In genomic region chr13:54447496-54448224, GRCm38 (mm10) we compare ENCODE assay signal across 8 mouse cellular contexts. TPM values are rescaled to one million over a fixed set of nuclear protein-coding genes. Genes with fewer than 3 reads are reported as not detected.
DNase-seq lines count a peak whose midpoint lies in the region; ATAC-seq and TF ChIP-seq lines count a peak whose summit lies in the region.

No protein-coding gene starts in this region.

- no peak overlapping the region for H3K27ac ChIP-seq in gastrocnemius, adult 2 months
- H3K27ac ChIP-seq in forebrain, embryonic 16.5 days (ENCODE audit: low read length), result no peak overlapping the region
- no peak overlapping the region; the same call in 1 of the 2 replicates for H3K27ac ChIP-seq in kidney, embryonic 15.5 days
- H3K27ac ChIP-seq in lung, embryonic 15.5 days, result peak overlapping the region; percentile 55

- CTCF ChIA-PET in Patski (lab: Charles Lee), result interaction anchor here (1.0 to 4.0 kb wide), 7 partner anchors 31 to 333 kb away, joined by 3 to 61 read pairs (median 5); no protein-coding TSS in a partner anchor

- no peaks in the 10 kb centered on the region for H3K9me3 ChIP-seq in forebrain, embryonic 16.5 days (ENCODE audit: control insufficient read depth, low read length)
- no peaks in the 10 kb centered on the region for H3K9me3 ChIP-seq in kidney, embryonic 15.5 days (replicated peaks)
- no peaks in the 10 kb centered on the region for H3K9me3 ChIP-seq in lung, embryonic 15.5 days

- in situ Hi-C loops in Patski (cut with MboI; ENCODE audit: low pct_unique_long_range_greater_than_20kb), result loop anchor here (5.0 to 25.0 kb wide), 4 partner anchors 200 to 635 kb away; no protein-coding TSS in a partner anchor

- intact Hi-C loops in gastrocnemius, adult 2 months (cut with DNase I), result loop anchor here (1.0 to 5.0 kb wide), 3 partner anchors 125 to 335 kb away; no protein-coding TSS in a partner anchor

- POLR2A ChIA-PET in Patski (lab: Charles Lee), result interaction anchor here (1.7 kb wide), 1 partner anchor 201 kb away, joined by 5 read pairs; no protein-coding TSS in a partner anchor

- no peaks in the 10 kb centered on the region for H3K36me3 ChIP-seq in forebrain, embryonic 16.5 days (ENCODE audit: control insufficient read depth, insufficient read depth)
- peaks cover under 1% of the 10 kb centered on the region; the same call in 1 of the 2 replicates for H3K36me3 ChIP-seq in kidney, embryonic 15.5 days
- H3K36me3 ChIP-seq in lung, embryonic 15.5 days, result no peaks in the 10 kb centered on the region

- DNase-seq in gastrocnemius, adult 2 months, result no peak
- DNase-seq in gastrocnemius, postnatal 25 days, result no peak
- DNase-seq in Patski (ENCODE audit: low read depth, low spot score), result no peak
- DNase-seq in right cerebral cortex, postnatal 10 days (ENCODE audit: low spot score in 2 of 2), result peak; percentile 75 to 77

- peak overlapping the region; percentile 36 for H3K4me2 ChIP-seq in forebrain, embryonic 16.5 days (ENCODE audit: low read length)
- H3K4me2 ChIP-seq in kidney, embryonic 15.5 days, result peak overlapping the region; percentile 52
- peak overlapping the region; percentile 44 for H3K4me2 ChIP-seq in lung, embryonic 15.5 days

- H3K4me3 ChIP-seq in gastrocnemius, adult 2 months, result no peak overlapping the region
- H3K4me3 ChIP-seq in forebrain, embryonic 16.5 days (replicated peaks; ENCODE audit: low read length), result no peak overlapping the region
- H3K4me3 ChIP-seq in kidney, embryonic 15.5 days (replicated peaks), result peak overlapping the region; percentile 4; the same call in 1 of the 2 replicates
- H3K4me3 ChIP-seq in lung, embryonic 15.5 days, result no peak overlapping the region

- ATAC-seq in Patski, result peak; percentile 70
- ATAC-seq in forebrain, embryonic 16.5 days, result peak; percentile 59; the same call in 1 of the 2 replicates
- peak; percentile 63 for ATAC-seq in kidney, embryonic 15.5 days (replicated peaks; ENCODE audit: low FRiP score)
- ATAC-seq in lung, embryonic 15.5 days (ENCODE audit: borderline replicate concordance, extremely low read depth, low FRiP score, low TSS enrichment), result peak; percentile 55; the same call in 1 of the 2 replicates
- no peak for ATAC-seq in inflammation-experienced regulatory T-cells, adult 6 months

- WGBS in forebrain, embryonic 16.5 days, result under 1% methylated on average over 14 of the region's 15 CpGs
- WGBS in kidney, embryonic 15.5 days, result under 1% methylated on average over 15 of the region's 15 CpGs
- 5% methylated on average over 15 of the region's 15 CpGs for WGBS in lung, embryonic 15.5 days

- H3K9ac ChIP-seq in forebrain, embryonic 16.5 days (replicated peaks; ENCODE audit: low read depth, low read length), result no peak overlapping the region; the same call in 1 of the 2 replicates
- no peak overlapping the region for H3K9ac ChIP-seq in kidney, embryonic 15.5 days
- H3K9ac ChIP-seq in lung, embryonic 15.5 days, result 0 out of 2 replicates have a peak overlapping the region, but pooled peaks have one; percentile 22

- 0 out of 2 replicates have a peak, but pooled peaks have one; percentile 13 for TF ChIP-seq CTCF in gastrocnemius, adult 2 months (IDR thresholded peaks at IDR 0.05)
- TF ChIP-seq CTCF in Patski (IDR thresholded peaks at IDR 0.05), result peak; percentile 56

- H3K4me1 ChIP-seq in forebrain, embryonic 16.5 days (replicated peaks; ENCODE audit: control insufficient read depth, insufficient read depth, low read length), result peaks cover 16% of the 10 kb centered on the region
- H3K4me1 ChIP-seq in kidney, embryonic 15.5 days, result peaks cover 15% of the 10 kb centered on the region
- H3K4me1 ChIP-seq in lung, embryonic 15.5 days, result peaks cover 18% of the 10 kb centered on the region

- peaks cover 3% of the 10 kb centered on the region for H3K27me3 ChIP-seq in Patski
- 0 out of 2 replicates have a peak, but pooled peaks cover 6% of the 10 kb centered on the region for H3K27me3 ChIP-seq in forebrain, embryonic 16.5 days (replicated peaks; ENCODE audit: control insufficient read depth, insufficient read depth, low read length)
- H3K27me3 ChIP-seq in kidney, embryonic 15.5 days, result 0 out of 2 replicates have a peak, but pooled peaks cover under 1% of the 10 kb centered on the region
- no peaks in the 10 kb centered on the region for H3K27me3 ChIP-seq in lung, embryonic 15.5 days

RNA-seq across cellular contexts. Expression of gene Thoc3, which starts 21.0 kb away (rescaled TPM):
- total RNA-seq in gastrocnemius, adult 2 months (2021), result 10 to 100 TPM; 14.7 to 16.5 TPM
- 10 to 100 TPM; 11.3 to 13.8 TPM for total RNA-seq in gastrocnemius, postnatal 25 days (2021)
- 39.8 TPM for polyA plus RNA-seq in Patski (2021)
- polyA plus RNA-seq in forebrain, embryonic 16.5 days (2015; fragmentation: Nextera tagmentation; extraction: Ambion mirVana), result 85.6 and 93.2 TPM in 2 replicates
- 118 and 129 TPM in 2 replicates for polyA plus RNA-seq in kidney, embryonic 15.5 days (2015; fragmentation: Nextera tagmentation; extraction: Ambion mirVana)
- polyA plus RNA-seq in lung, embryonic 15.5 days (2015; fragmentation: Nextera tagmentation; extraction: Ambion mirVana), result 121 and 129 TPM in 2 replicates
- 10 to 100 TPM; 26.8 to 33.5 (median 32.7) TPM for polyA plus RNA-seq in inflammation-experienced regulatory T-cells, adult 6 months (2017; shearing (Covaris generic))

RNA-seq across cellular contexts. Expression of gene Simc1, which starts 55.9 kb away (rescaled TPM):
- total RNA-seq in gastrocnemius, adult 2 months (2021), result 1 to 10 TPM; 2.6 to 3.6 TPM
- total RNA-seq in gastrocnemius, postnatal 25 days (2021), result 1 to 10 TPM; 1.7 TPM
- 8.8 TPM for polyA plus RNA-seq in Patski (2021)
- polyA plus RNA-seq in forebrain, embryonic 16.5 days (2015; fragmentation: Nextera tagmentation; extraction: Ambion mirVana), result 26.3 and 27.7 TPM in 2 replicates
- 13.3 and 15.6 TPM in 2 replicates for polyA plus RNA-seq in kidney, embryonic 15.5 days (2015; fragmentation: Nextera tagmentation; extraction: Ambion mirVana)
- 9.7 and 9.8 TPM in 2 replicates for polyA plus RNA-seq in lung, embryonic 15.5 days (2015; fragmentation: Nextera tagmentation; extraction: Ambion mirVana)
- polyA plus RNA-seq in inflammation-experienced regulatory T-cells, adult 6 months (2017; shearing (Covaris generic)), result 10 to 100 TPM in 2 of 3 experiments, 1 to 10 TPM in 1; 4.9 to 10.6 (median 10.0) TPM

Comparison
In these comparisons a context has a peak if more than half of its experiments do, and no peak if none do; other contexts are left out.
1. DNase-seq: peak in right cerebral cortex, postnatal 10 days (2 of 2); none in gastrocnemius, adult 2 months (single experiment), gastrocnemius, postnatal 25 days (single experiment) and Patski (single experiment).
2. Peak in every context shown above with its lines, with median percentiles within 50 percentile points of each other: H3K4me2 ChIP-seq.